Mouse (Mus musculus): ENCODE data around the gene Clgn.

Clgn gene

GRCm38 (mm10) chr8:83389316-83390005 lies at the start of gene Clgn:
TSS of gene Clgn (plus strand) at chr8:83389867.
- peak; percentile 74 to 85 for DNase-seq

GRCm38 (mm10) chr8:83342076-83342475 lies 47.6 kb upstream of the Clgn start:
- DNase-seq = no peak

- DNase-seq = peak; percentile 26 to 45
These were observed 47.0 kb upstream of the Clgn start for GRCm38 (mm10) chr8:83342693-83343092.

GRCm38 (mm10) chr8:83348263-83348662 lies 41.4 kb upstream of the Clgn start, which contains the start of gene Mgat4d:
TSS of gene Mgat4d (plus strand) at chr8:83348471.
- DNase-seq = no peak

- no peak for DNase-seq
These were observed 38.4 kb upstream of the Clgn start for GRCm38 (mm10) chr8:83351315-83351714.

GRCm38 (mm10) chr8:83363156-83363769 lies 26.4 kb upstream of the Clgn start:
- no peak for DNase-seq

- no peak for DNase-seq
These were observed 12.4 kb upstream of the Clgn start for GRCm38 (mm10) chr8:83377231-83377630.

GRCm38 (mm10) chr8:83380141-83380540 lies 9.5 kb upstream of the Clgn start:
- DNase-seq = no peak

GRCm38 (mm10) chr8:83381016-83381415 lies 8.7 kb upstream of the Clgn start:
- DNase-seq = no peak

GRCm38 (mm10) chr8:83382850-83383249 lies 6.8 kb upstream of the Clgn start:
- DNase-seq = no peak

GRCm38 (mm10) chr8:83390006-83390701 lies 487 bp downstream of the Clgn start:
- DNase-seq = peak in 1 of 2 experiments; percentile 17

- DNase-seq = no peak
These were observed 2.9 kb downstream of the Clgn start for GRCm38 (mm10) chr8:83392521-83392920.

- DNase-seq = no peak
These were observed 4.7 kb downstream of the Clgn start for GRCm38 (mm10) chr8:83394325-83394724.

- no peak for DNase-seq
These were observed 7.0 kb downstream of the Clgn start for GRCm38 (mm10) chr8:83396680-83397079.

- no peak for DNase-seq
These were observed 8.1 kb downstream of the Clgn start for GRCm38 (mm10) chr8:83397726-83398125.

- no peak for DNase-seq
These were observed 15.9 kb downstream of the Clgn start for GRCm38 (mm10) chr8:83405548-83405947.

- peak; percentile 24 to 27 for DNase-seq
These were observed 17.2 kb downstream of the Clgn start for GRCm38 (mm10) chr8:83406836-83407235.

- no peak for DNase-seq
These were observed 18.8 kb downstream of the Clgn start for GRCm38 (mm10) chr8:83408496-83408895.

GRCm38 (mm10) chr8:83416878-83417277 lies 27.2 kb downstream of the Clgn start:
- DNase-seq = no peak

GRCm38 (mm10) chr8:83417970-83418369 lies 28.3 kb downstream of the Clgn start:
- DNase-seq = no peak

GRCm38 (mm10) chr8:83418805-83419516 lies 29.3 kb downstream of the Clgn start:
- DNase-seq = no peak

GRCm38 (mm10) chr8:83421354-83421753 lies 31.7 kb downstream of the Clgn start:
- DNase-seq = no peak
